Mouse (Mus musculus): ENCODE measurements around the gene Ephx1.
"Not testable (repeated sequence)": the region's sequence is repeated elsewhere in the genome, so short reads cannot be mapped to it uniquely, and the experiment has no call there.

The Ephx1 gene

GRCm38 (mm10) chr1:181013446-181013845, 7.3 kb downstream of the Ephx1 start:
- no peak for DNase-seq (ENCODE audit: low read depth, low spot score)

- DNase-seq (ENCODE audit: low read depth, low spot score), result no peak
These were observed 8.3 kb downstream of the Ephx1 start for GRCm38 (mm10) chr1:181012416-181012815.

GRCm38 (mm10) chr1:181011601-181012000, 9.1 kb downstream of the Ephx1 start:
- no peak for DNase-seq (ENCODE audit: low read depth, low spot score)

GRCm38 (mm10) chr1:181010171-181010932, 10.4 kb downstream of the Ephx1 start:
- DNase-seq (ENCODE audit: low read depth, low spot score), result no peak

- no peak for DNase-seq (ENCODE audit: low read depth, low spot score)
These were observed 10.9 kb downstream of the Ephx1 start for GRCm38 (mm10) chr1:181009754-181010153.

GRCm38 (mm10) chr1:181009011-181009590, 11.6 kb downstream of the Ephx1 start:
- no peak for DNase-seq (ENCODE audit: low read depth, low spot score)

- no peak for DNase-seq (ENCODE audit: low read depth, low spot score)
These were observed 12.4 kb downstream of the Ephx1 start for GRCm38 (mm10) chr1:181008266-181008665.

GRCm38 (mm10) chr1:181007831-181008230, 12.9 kb downstream of the Ephx1 start:
- no peak for DNase-seq (ENCODE audit: low read depth, low spot score)

GRCm38 (mm10) chr1:181005331-181005730, 15.4 kb downstream of the Ephx1 start:
- no peak for DNase-seq (ENCODE audit: low read depth, low spot score)

- DNase-seq (ENCODE audit: low read depth, low spot score), result no peak
These were observed 16.9 kb downstream of the Ephx1 start for GRCm38 (mm10) chr1:181003790-181004189.

- no peak for DNase-seq (ENCODE audit: low read depth, low spot score)
These were observed 19.1 kb downstream of the Ephx1 start for GRCm38 (mm10) chr1:181001621-181002020.

GRCm38 (mm10) chr1:181001217-181001616, 19.5 kb downstream of the Ephx1 start:
- no peak for DNase-seq (ENCODE audit: low read depth, low spot score)

- no peak for DNase-seq (ENCODE audit: low read depth, low spot score)
These were observed 20.1 kb downstream of the Ephx1 start for GRCm38 (mm10) chr1:181000501-181001092.

GRCm38 (mm10) chr1:180992142-180992541, 28.6 kb downstream of the Ephx1 start:
- peak; percentile 67 for DNase-seq (ENCODE audit: low read depth, low spot score)

GRCm38 (mm10) chr1:180990671-180991070, 30.0 kb downstream of the Ephx1 start:
- DNase-seq (ENCODE audit: low read depth, low spot score), result no peak

- peak; percentile 78 for DNase-seq (ENCODE audit: low read depth, low spot score)
These were observed 32.9 kb downstream of the Ephx1 start for GRCm38 (mm10) chr1:180987759-180988158.

GRCm38 (mm10) chr1:180986701-180987100, 34.0 kb downstream of the Ephx1 start:
- peak; percentile 40 for DNase-seq (ENCODE audit: low read depth, low spot score)

- not testable (repeated sequence) for DNase-seq (ENCODE audit: low read depth, low spot score)
These were observed 39.2 kb downstream of the Ephx1 start for GRCm38 (mm10) chr1:180981298-180982046.

- DNase-seq (ENCODE audit: low read depth, low spot score), result peak; percentile 48
These were observed 40.2 kb downstream of the Ephx1 start for GRCm38 (mm10) chr1:180980464-180980863.

GRCm38 (mm10) chr1:180979484-180980251, 41.0 kb downstream of the Ephx1 start:
- DNase-seq (ENCODE audit: low read depth, low spot score), result no peak

- peak; percentile 62 for DNase-seq (ENCODE audit: low read depth, low spot score)
These were observed 44.5 kb downstream of the Ephx1 start for GRCm38 (mm10) chr1:180976110-180976679.

All from A20 (cell line).